Mouse (Mus musculus) kidney, embryonic 14.5 days (tissue): Measurements from ENCODE around the gene Tprkb. TPM values are rescaled to one million over a fixed set of nuclear protein-coding genes. Genes with fewer than 3 reads are reported as not detected.
"Not testable (repeated sequence)": the region's sequence is repeated elsewhere in the genome, so short reads cannot be mapped to it uniquely, and the experiment has no call there.

Source experiments
- ATAC-seq: fragments of 200-750 bp; cut with Nextera tagmentation; 2 replicates; pipeline ENCODE4 v1.8.0; 2017; ENCODE audit warnings: moderate number of reproducible peaks, mild to moderate bottlenecking, moderate TSS enrichment, moderate library complexity; ENCODE audit not compliant: low FRiP score, low TSS enrichment
- H3K27ac ChIP-seq: fragments of 300-500 bp; sonication (generic); 2 replicates; pipeline ENCODE4 v1.5.1; 2014; ENCODE audit warnings: low read depth, mild to moderate bottlenecking, low read length, moderate library complexity, mixed read lengths
- H3K27me3 ChIP-seq: fragments of 300-500 bp; sonication (generic); 2 replicates; pipeline ENCODE4 v1.6.1; 2014; ENCODE audit warnings: mild to moderate bottlenecking, low read length; ENCODE audit not compliant: control insufficient read depth, insufficient read depth
- H3K36me3 ChIP-seq: fragments of 300-500 bp; sonication (generic); 2 replicates; pipeline ENCODE4 v1.6.1; 2014; ENCODE audit warnings: low read length, mixed read lengths; ENCODE audit not compliant: control insufficient read depth, insufficient read depth
- H3K4me1 ChIP-seq: fragments of 300-500 bp; sonication (generic); 2 replicates; pipeline ENCODE4 v1.6.1; 2014; ENCODE audit warnings: low read length, mixed read lengths; ENCODE audit not compliant: control insufficient read depth, insufficient read depth
- H3K4me2 ChIP-seq: fragments of 300-500 bp; sonication (generic); replicated peaks from 2 replicates; pipeline ENCODE4 v1.6.1; 2014; ENCODE audit warnings: low read depth, mild to moderate bottlenecking, low read length
- H3K4me3 ChIP-seq: fragments of 300-500 bp; sonication (generic); 2 replicates; pipeline ENCODE4 v1.5.1; 2014; ENCODE audit warnings: mild to moderate bottlenecking, low read length
- H3K9ac ChIP-seq: fragments of 300-500 bp; sonication (generic); 2 replicates; pipeline ENCODE4 v1.6.1; 2014; ENCODE audit warnings: low read depth, mild to moderate bottlenecking, low read length, moderate library complexity
- H3K9me3 ChIP-seq: fragments of 300-500 bp; sonication (generic); 2 replicates; pipeline ENCODE4 v1.6.1; 2016; ENCODE audit warnings: low read length; ENCODE audit not compliant: control insufficient read depth
- WGBS: fragments of 180-500 bp; shearing (Covaris S2); extraction: QIAGEN DNeasy Blood & Tissue Kit; methylation state at CpG from one replicate; pipeline ENCODE4 v1.1.7; 2014; 5-methylcytosine and 5-hydroxymethylcytosine counted together
- polyA plus RNA-seq: library from polyadenylated mRNA; unstranded; fragments of >200 nt; fragmentation: Nextera tagmentation; extraction: Ambion mirVana; gene quantifications from 2 replicates; pipeline ENCODE4 v1.2.1, GENCODE M21; 2014

The Tprkb gene
- polyA plus RNA-seq, 1 experiment from 2014 or later: 34.2 TPM

DNA sequence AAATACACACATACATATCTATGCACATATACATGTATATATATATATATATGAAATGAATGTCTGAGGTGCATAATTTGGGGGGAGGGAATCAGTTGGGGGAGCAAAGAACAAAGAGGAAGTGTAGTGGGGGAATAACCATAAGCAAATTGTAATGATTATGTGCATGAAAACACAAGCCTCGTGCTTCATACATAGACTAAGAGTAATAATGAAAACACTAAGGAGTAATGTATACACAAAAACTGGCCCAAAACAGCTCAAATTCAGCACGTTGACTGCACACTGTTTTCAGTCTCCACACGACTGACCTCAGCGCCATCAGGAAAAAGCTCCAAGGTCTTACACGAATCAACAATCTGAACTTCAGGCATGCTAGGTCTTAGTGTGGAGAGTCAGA, 64.6 kb downstream of the Tprkb start:
- Histone ChIP-seq H3K4me1 (no peaks in the 10 kb centered on the region), H3K27me3 (no peaks in the 10 kb centered on the region), H3K36me3 (no peaks in the 10 kb centered on the region), H3K9me3 (peaks cover 3% of the 10 kb centered on the region; the same call in 1 of the 2 replicates), H3K4me3 (no peak overlapping the region), H3K27ac (no peak overlapping the region), H3K9ac (no peak overlapping the region), H3K4me2 (no peak overlapping the region)
- 91% methylated on average over 5 of the region's 5 CpGs for WGBS
- no peak for ATAC-seq

GRCm38 (mm10) chr6:85978736-85979135, 67.1 kb downstream of the Tprkb start:
- not testable (repeated sequence) for H3K4me1 ChIP-seq, H3K4me3 ChIP-seq, ATAC-seq, H3K4me2 ChIP-seq, H3K36me3 ChIP-seq, H3K27ac ChIP-seq, H3K9ac ChIP-seq, H3K27me3 ChIP-seq, H3K9me3 ChIP-seq
- WGBS: 81% methylated on average over 4 of the region's 4 CpGs

Other genes starting within 250 kb of the Tprkb start
- gene Nat8f7, start 198.7 kb upstream of the Tprkb start, polyA plus RNA-seq: not detected in 2 replicates
- 0.14 and 0.20 TPM in 2 replicates for gene Nat8f3, start 146.1 kb upstream of the Tprkb start, polyA plus RNA-seq
- gene Nat8f6, start 90.9 kb upstream of the Tprkb start, polyA plus RNA-seq: not detected in 2 replicates
- gene Nat8f5, start 90.9 kb upstream of the Tprkb start, polyA plus RNA-seq: not detected in 2 replicates
- gene Nat8, start 79.8 kb upstream of the Tprkb start, polyA plus RNA-seq: 0.29 and 0.64 TPM in 2 replicates
- 0.23 and 0.89 TPM in 2 replicates for gene Nat8f2, start 42.7 kb upstream of the Tprkb start, polyA plus RNA-seq
- 2.7 and 5.8 TPM in 2 replicates for gene Nat8f4, start 7.0 kb upstream of the Tprkb start, polyA plus RNA-seq
- gene Nat8f1, start 3.8 kb downstream of the Tprkb start, polyA plus RNA-seq: 8.5 and 9.6 TPM in 2 replicates
- gene Dusp11, start 49.8 kb downstream of the Tprkb start, polyA plus RNA-seq: 36.0 and 62.8 TPM in 2 replicates
- not detected in 2 replicates for gene Figla, start 104.3 kb downstream of the Tprkb start, polyA plus RNA-seq
- 1.9 and 2.6 TPM in 2 replicates for gene Add2, start 116.8 kb downstream of the Tprkb start, polyA plus RNA-seq